Mouse (Mus musculus) midbrain, embryonic 12.5 days (tissue): Measurements from ENCODE around the gene Tnfrsf1a. TPM values are rescaled to one million over a fixed set of nuclear protein-coding genes. Genes with fewer than 3 reads are reported as not detected.
"Not testable (repeated sequence)": the region's sequence is repeated elsewhere in the genome, so short reads cannot be mapped to it uniquely, and the experiment has no call there.

Experiments used
- ATAC-seq: fragments of 200-750 bp; cut with Nextera tagmentation; 2 replicates; pipeline ENCODE4 v1.8.0; 2017; ENCODE audit warnings: low read depth, moderate TSS enrichment, moderate library complexity; ENCODE audit not compliant: low FRiP score
- H3K27ac ChIP-seq: fragments of 300-500 bp; sonication (generic); replicated peaks from 2 replicates; pipeline ENCODE4 v1.5.1; 2016; ENCODE audit warnings: mild to moderate bottlenecking
- H3K27me3 ChIP-seq: fragments of 300-500 bp; sonication (generic); 2 replicates; pipeline ENCODE4 v1.6.1; 2016; ENCODE audit warnings: mild to moderate bottlenecking
- H3K36me3 ChIP-seq: fragments of 300-500 bp; sonication (generic); 2 replicates; pipeline ENCODE4 v1.6.1; 2016
- H3K4me1 ChIP-seq: fragments of 300-500 bp; sonication (generic); 2 replicates; pipeline ENCODE4 v1.6.1; 2016
- H3K4me2 ChIP-seq: fragments of 300-500 bp; sonication (generic); replicated peaks from 2 replicates; pipeline ENCODE4 v1.6.1; 2016; ENCODE audit warnings: mild to moderate bottlenecking, moderate library complexity
- H3K4me3 ChIP-seq: fragments of 300-500 bp; sonication (generic); 2 replicates; pipeline ENCODE4 v1.5.1; 2016; ENCODE audit warnings: mild to moderate bottlenecking
- H3K9ac ChIP-seq: fragments of 300-500 bp; sonication (generic); replicated peaks from 2 replicates; pipeline ENCODE4 v1.6.1; 2016; ENCODE audit warnings: mild to moderate bottlenecking, moderate library complexity
- H3K9me3 ChIP-seq: fragments of 300-500 bp; sonication (generic); 2 replicates; pipeline ENCODE4 v1.6.1; 2016; ENCODE audit warnings: mild to moderate bottlenecking
- WGBS: fragments of 180-500 bp; shearing (Covaris S2); methylation state at CpG from one replicate; pipeline ENCODE4 v1.1.7; 2016; 5-methylcytosine and 5-hydroxymethylcytosine counted together
- polyA plus RNA-seq: library from polyadenylated mRNA; unstranded; fragments of >200 nt; fragmentation: Nextera tagmentation; extraction: Ambion mirVana; gene quantifications from 2 replicates; pipeline ENCODE4 v1.2.1, GENCODE M21; 2016

The Tnfrsf1a gene
- polyA plus RNA-seq, result 17.7 and 22.8 TPM in 2 replicates

GRCm38 (mm10) chr6:125348721-125349574 is at the start of gene Tnfrsf1a:
Tnfrsf1a (plus strand) TSS chr6:125349362.
- ATAC-seq, result no peak
- Histone ChIP-seq H3K9me3 (no peaks in the 10 kb centered on the region), H3K4me1 (peaks cover 23% of the 10 kb centered on the region), H3K27me3 (peaks cover 27% of the 10 kb centered on the region), H3K4me2 (peak within 1 kb of the TSS; percentile 58), H3K4me3 (peak within 1 kb of the TSS; percentile 45), H3K36me3 (no peaks in the 10 kb centered on the region), H3K27ac (no peak within 1 kb of the TSS), H3K9ac (peak within 1 kb of the TSS; percentile 46)
- WGBS, result 3% methylated on average over 22 of the region's 22 CpGs

DNA sequence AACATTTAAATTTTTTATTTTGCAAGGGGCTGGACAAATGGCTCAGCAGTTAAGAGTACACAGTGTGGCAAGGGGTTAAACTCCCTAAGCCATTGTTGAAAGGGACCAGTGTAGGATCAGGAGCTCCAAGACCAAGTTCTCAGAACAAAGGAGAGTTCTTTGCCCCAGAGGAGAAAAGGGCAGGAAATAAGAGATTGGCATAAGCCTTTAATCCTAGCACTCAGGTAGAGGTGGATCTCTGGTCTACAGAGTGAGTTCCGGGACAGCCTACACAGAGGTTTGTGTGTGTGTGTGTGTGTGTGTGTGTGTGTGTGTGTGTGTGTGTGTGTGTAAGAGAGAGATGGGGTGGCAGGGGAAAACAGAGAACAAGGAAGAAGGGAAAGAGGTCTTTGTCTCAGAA is 48.2 kb upstream of the Tnfrsf1a start:
- no peak overlapping the region for H3K9ac ChIP-seq
- no peak overlapping the region for H3K27ac ChIP-seq
- H3K4me2 ChIP-seq, result no peak overlapping the region
- no peak for ATAC-seq
- H3K9me3 ChIP-seq, result no peaks in the 10 kb centered on the region
- WGBS, result 69% methylated on average over 1 of the region's 1 CpGs
- H3K36me3 ChIP-seq, result no peaks in the 10 kb centered on the region
- H3K27me3 ChIP-seq, result no peaks in the 10 kb centered on the region
- no peak overlapping the region for H3K4me3 ChIP-seq
- no peaks in the 10 kb centered on the region for H3K4me1 ChIP-seq

DNA sequence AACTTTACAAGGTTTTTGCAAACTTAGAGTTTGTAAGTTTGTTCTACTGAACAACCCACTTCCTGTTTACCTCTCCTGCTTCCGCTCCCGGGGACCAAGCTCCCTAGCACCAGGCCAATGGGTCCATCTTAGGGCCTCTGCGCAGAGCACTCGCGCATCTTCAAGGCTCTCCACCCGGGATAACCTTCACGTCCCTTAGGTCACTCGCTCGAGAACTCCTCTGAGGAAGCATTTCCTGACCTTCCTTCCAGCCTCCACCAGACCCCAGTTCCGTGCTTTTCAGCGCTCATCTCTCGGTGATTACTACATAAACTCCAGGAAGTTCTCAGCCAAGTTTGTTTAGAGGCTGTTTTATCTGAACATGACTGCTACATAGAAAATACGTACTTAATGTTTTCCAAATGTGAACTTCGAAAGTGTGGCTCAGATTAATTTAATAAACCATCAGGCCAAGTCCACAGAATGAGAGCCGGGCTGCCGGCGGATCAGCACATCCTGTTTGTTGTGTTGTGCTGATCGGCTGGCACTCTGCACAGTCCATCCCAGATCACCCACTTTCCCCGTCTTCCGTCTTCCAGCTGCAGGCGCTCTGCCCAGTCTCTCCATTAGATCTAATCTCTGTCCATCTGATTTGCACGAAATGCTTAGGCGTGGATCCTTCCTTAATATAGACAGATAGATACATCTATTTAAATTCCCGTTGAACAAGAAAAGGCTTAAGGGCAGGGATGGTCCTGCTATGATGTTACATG is 46.8 kb upstream of the Tnfrsf1a start:
- 91% methylated on average over 24 of the region's 24 CpGs for WGBS
- Histone ChIP-seq H3K9me3 (no peaks in the 10 kb centered on the region), H3K27me3 (no peaks in the 10 kb centered on the region), H3K36me3 (peaks cover 10% of the 10 kb centered on the region; the same call in 1 of the 2 replicates), H3K4me3 (no peak overlapping the region), H3K4me1 (no peaks in the 10 kb centered on the region), H3K9ac (no peak overlapping the region), H3K27ac (no peak overlapping the region), H3K4me2 (no peak overlapping the region)
- ATAC-seq, result no peak

GRCm38 (mm10) chr6:125303242-125303641 is 45.9 kb upstream of the Tnfrsf1a start:
- H3K9me3 ChIP-seq, result no peaks in the 10 kb centered on the region
- no peaks in the 10 kb centered on the region for H3K27me3 ChIP-seq
- ATAC-seq, result no peak
- H3K4me2 ChIP-seq, result no peak overlapping the region
- H3K36me3 ChIP-seq, result peaks cover 10% of the 10 kb centered on the region; the same call in 1 of the 2 replicates
- no peak overlapping the region for H3K9ac ChIP-seq
- H3K4me3 ChIP-seq, result no peak overlapping the region
- no peaks in the 10 kb centered on the region for H3K4me1 ChIP-seq
- WGBS, result 89% methylated on average over 4 of the region's 4 CpGs
- no peak overlapping the region for H3K27ac ChIP-seq

DNA sequence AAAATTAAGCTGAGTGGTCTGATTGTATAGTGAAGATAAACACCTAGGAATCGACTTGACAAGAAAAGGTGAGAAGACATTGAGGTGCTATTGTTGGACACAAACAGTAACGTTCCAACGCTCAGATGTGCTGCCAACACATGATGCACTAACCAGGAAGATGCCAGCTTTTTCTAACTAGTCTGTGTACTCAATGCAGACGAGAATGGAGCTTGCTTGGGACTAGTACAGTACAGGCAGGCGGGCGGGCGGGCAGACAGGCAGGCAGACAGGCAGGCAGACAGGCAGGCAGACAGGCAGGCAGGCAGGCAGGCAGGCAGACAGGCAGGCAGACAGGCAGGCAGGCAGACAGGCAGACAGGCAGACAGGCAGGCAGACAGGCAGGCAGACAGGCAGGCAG is 44.8 kb upstream of the Tnfrsf1a start:
- not testable (repeated sequence) for H3K4me1 ChIP-seq, H3K27me3 ChIP-seq, H3K36me3 ChIP-seq, H3K4me3 ChIP-seq, H3K9me3 ChIP-seq, H3K27ac ChIP-seq, H3K9ac ChIP-seq, H3K4me2 ChIP-seq, ATAC-seq
- 84% methylated on average over 7 of the region's 7 CpGs for WGBS

DNA sequence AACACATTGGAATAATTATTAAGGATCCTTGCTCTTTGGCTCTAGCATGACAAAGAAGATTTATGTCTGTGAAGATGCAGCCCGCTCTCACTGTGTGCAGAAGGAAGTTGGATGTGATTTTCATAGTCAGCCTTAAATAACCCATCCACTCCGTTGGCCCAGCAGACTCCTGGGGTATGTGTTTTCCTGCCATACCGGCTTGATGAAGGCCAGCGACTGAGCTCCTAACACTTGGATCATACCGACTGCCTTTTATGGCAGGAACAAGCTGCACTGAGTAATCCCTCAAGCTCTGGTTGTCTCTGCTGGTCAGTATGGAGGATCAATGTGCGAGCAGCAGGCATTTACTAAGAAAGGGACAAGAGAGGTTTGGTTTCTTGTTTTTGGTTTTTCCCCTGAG is 43.7 kb upstream of the Tnfrsf1a start:
- ATAC-seq, result no peak
- H3K27me3 ChIP-seq, result no peaks in the 10 kb centered on the region
- no peak overlapping the region for H3K4me3 ChIP-seq
- WGBS, result 89% methylated on average over 6 of the region's 6 CpGs
- peaks cover 10% of the 10 kb centered on the region; the same call in 1 of the 2 replicates for H3K36me3 ChIP-seq
- no peak overlapping the region for H3K27ac ChIP-seq
- no peak overlapping the region for H3K9ac ChIP-seq
- H3K4me1 ChIP-seq, result peaks cover 7% of the 10 kb centered on the region
- H3K4me2 ChIP-seq, result no peak overlapping the region
- no peaks in the 10 kb centered on the region for H3K9me3 ChIP-seq

DNA sequence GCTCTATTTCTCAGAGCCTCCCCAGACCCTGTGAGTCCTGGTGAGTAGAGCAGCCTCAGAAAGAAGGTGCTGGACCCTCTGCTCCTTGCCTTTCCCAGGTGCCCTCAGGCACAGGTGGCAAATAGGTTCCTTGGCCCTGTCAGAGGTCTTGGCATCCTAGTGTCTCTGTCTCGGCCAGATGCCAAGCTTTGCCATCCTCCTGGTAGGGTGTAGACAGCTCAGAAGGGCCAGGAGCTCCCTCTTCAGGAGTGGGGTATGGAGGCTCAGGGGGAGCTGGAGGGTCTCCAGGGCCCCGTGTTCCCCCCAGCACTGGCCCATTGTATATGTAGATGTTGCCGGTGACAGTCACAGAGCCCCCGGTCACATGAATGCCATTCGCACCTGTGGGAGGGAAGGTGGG is 42.1 kb upstream of the Tnfrsf1a start:
- no peak for ATAC-seq
- WGBS, result 93% methylated on average over 5 of the region's 5 CpGs
- Histone ChIP-seq H3K4me2 (no peak overlapping the region), H3K4me3 (no peak overlapping the region), H3K27ac (no peak overlapping the region), H3K27me3 (no peaks in the 10 kb centered on the region), H3K36me3 (peaks cover 10% of the 10 kb centered on the region; the same call in 1 of the 2 replicates), H3K9me3 (no peaks in the 10 kb centered on the region), H3K4me1 (peaks cover 7% of the 10 kb centered on the region), H3K9ac (no peak overlapping the region)

- H3K4me2 ChIP-seq, result no peak overlapping the region; the same call in 1 of the 2 replicates
- WGBS, result 16% methylated on average over 13 of the region's 13 CpGs
- no peak overlapping the region for H3K9ac ChIP-seq
- H3K4me1 ChIP-seq, result peaks cover 17% of the 10 kb centered on the region
- H3K27ac ChIP-seq, result no peak overlapping the region
- no peaks in the 10 kb centered on the region for H3K27me3 ChIP-seq
- peaks cover 10% of the 10 kb centered on the region; the same call in 1 of the 2 replicates for H3K36me3 ChIP-seq
- H3K9me3 ChIP-seq, result no peaks in the 10 kb centered on the region
- ATAC-seq, result no peak
- no peak overlapping the region for H3K4me3 ChIP-seq
Measured at GRCm38 (mm10) chr6:125308921-125309320, 40.2 kb upstream of the Tnfrsf1a start.

DNA sequence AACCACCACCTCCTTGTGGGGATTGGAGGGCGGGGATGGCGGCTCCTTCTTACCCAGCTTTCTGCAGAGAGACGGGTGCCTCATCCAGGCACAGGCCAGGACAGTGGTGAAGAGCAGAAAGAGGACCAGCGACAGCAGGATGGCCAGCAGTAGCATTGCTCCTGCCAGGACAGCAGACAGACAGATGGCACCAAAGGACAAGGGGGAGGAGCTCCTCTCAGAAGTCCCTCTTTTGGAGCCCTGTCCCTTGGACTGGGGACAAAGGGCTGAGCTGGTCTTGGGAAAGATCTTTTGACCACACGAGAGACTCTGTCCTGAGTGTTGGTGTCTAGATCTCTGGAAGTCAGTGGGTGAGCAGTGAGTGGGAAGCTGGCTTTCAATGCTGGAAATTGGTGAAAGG is 39.8 kb upstream of the Tnfrsf1a start:
- Histone ChIP-seq H3K4me3 (no peak overlapping the region), H3K27me3 (peaks cover 3% of the 10 kb centered on the region; the same call in 1 of the 2 replicates)

DNA sequence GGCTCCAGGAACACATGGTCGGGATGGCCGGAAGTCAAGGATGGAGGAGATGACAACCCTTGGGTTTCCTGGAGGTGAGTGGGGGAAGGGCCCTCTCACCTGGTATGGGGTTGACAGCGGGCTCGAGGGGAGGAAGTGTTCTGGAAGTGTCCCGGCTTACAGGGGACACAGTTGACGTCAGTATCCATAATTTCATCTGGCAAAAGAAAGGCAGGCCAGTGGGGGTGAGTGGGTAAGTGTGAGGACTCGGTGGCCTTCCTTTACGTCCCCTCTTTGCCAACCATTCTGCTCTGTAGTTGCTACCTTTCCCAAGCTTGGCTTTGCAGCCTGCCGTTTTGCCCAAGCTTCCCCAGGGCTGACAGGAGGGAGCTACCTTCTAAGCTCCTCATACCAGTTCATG is 37.0 kb upstream of the Tnfrsf1a start:
- WGBS, result 88% methylated on average over 9 of the region's 9 CpGs
- Histone ChIP-seq H3K4me3 (no peak overlapping the region), H3K9me3 (no peaks in the 10 kb centered on the region), H3K9ac (no peak overlapping the region), H3K27me3 (peaks cover 12% of the 10 kb centered on the region; the same call in 1 of the 2 replicates), H3K4me2 (no peak overlapping the region), H3K27ac (no peak overlapping the region), H3K36me3 (0 out of 2 replicates have a peak, but pooled peaks cover under 1% of the 10 kb centered on the region), H3K4me1 (peaks cover 23% of the 10 kb centered on the region)
- ATAC-seq, result no peak

More for the DNA sequence above, 39.8 kb upstream of the Tnfrsf1a start:
- peaks cover 21% of the 10 kb centered on the region for H3K4me1 ChIP-seq
- H3K27ac ChIP-seq, result no peak overlapping the region
- 43% methylated on average over 5 of the region's 5 CpGs for WGBS
- no peaks in the 10 kb centered on the region for H3K9me3 ChIP-seq
- peaks cover 10% of the 10 kb centered on the region; the same call in 1 of the 2 replicates for H3K36me3 ChIP-seq
- ATAC-seq, result no peak
- no peak overlapping the region; the same call in 1 of the 2 replicates for H3K4me2 ChIP-seq
- H3K9ac ChIP-seq, result no peak overlapping the region

GRCm38 (mm10) chr6:125312581-125313355 is 36.4 kb upstream of the Tnfrsf1a start:
- Histone ChIP-seq H3K4me1 (peaks cover 23% of the 10 kb centered on the region), H3K27ac (no peak overlapping the region), H3K36me3 (no peaks in the 10 kb centered on the region), H3K4me2 (peak overlapping the region; percentile 69), H3K9me3 (no peaks in the 10 kb centered on the region), H3K27me3 (peaks cover 12% of the 10 kb centered on the region; the same call in 1 of the 2 replicates), H3K4me3 (peak overlapping the region; percentile 43), H3K9ac (peak overlapping the region; percentile 71)
- 66% methylated on average over 22 of the region's 22 CpGs for WGBS
- no peak for ATAC-seq
